Mouse (Mus musculus): ENCODE data around the gene Filip1.

- no peak for TF ChIP-seq EP300 (IDR thresholded peaks at IDR 0.05; ENCODE audit: low read depth in 1 of 2, low read length in 2 of 2)
- no peak for TF ChIP-seq POLR2A (IDR thresholded peaks at IDR 0.05; ENCODE audit: control insufficient read depth in 1 of 2, insufficient read depth in 1 of 2, low read depth in 1 of 2, low read length in 2 of 2, poor library complexity in 1 of 2)
- TF ChIP-seq CTCF (IDR thresholded peaks at IDR 0.05 in 2 of 3, conservative IDR thresholded peaks at IDR 0.05 in 1 of 3; ENCODE audit: control insufficient read depth in 1 of 3, insufficient read depth in 1 of 3, low read depth in 2 of 3, low read length in 3 of 3, poor library complexity in 1 of 3, severe bottlenecking in 1 of 3): no peak
- no peak for TF ChIP-seq RAD21 (IDR thresholded peaks at IDR 0.05; ENCODE audit: low read depth, low read length)
- no peak for TF ChIP-seq TAL1 (IDR thresholded peaks at IDR 0.05; ENCODE audit: low read length)
- no peak for TF ChIP-seq NRF1 (IDR thresholded peaks at IDR 0.05; ENCODE audit: insufficient read depth, low read depth, low read length, poor library complexity, severe bottlenecking)
- no peak for TF ChIP-seq POLR2AphosphoS2 (IDR thresholded peaks at IDR 0.05; ENCODE audit: low read length)
- TF ChIP-seq ZNF384 (IDR thresholded peaks at IDR 0.05; ENCODE audit: low read depth, low read length): no peak
- TF ChIP-seq USF1 (IDR thresholded peaks at IDR 0.05; ENCODE audit: low read depth, low read length): no peak
- no peak for TF ChIP-seq HCFC1 (IDR thresholded peaks at IDR 0.05; ENCODE audit: low read depth, low read length)
- no peak for TF ChIP-seq E2F4 (IDR thresholded peaks at IDR 0.05; ENCODE audit: borderline replicate concordance, low read depth, low read length)
- TF ChIP-seq GATA1 (IDR thresholded peaks at IDR 0.05; ENCODE audit: low read depth, low read length): no peak
Measured at GRCm38 (mm10) chr9:79965600-79966392, 46.9 kb downstream of the Filip1 start.

Measured in MEL (cell line).